Mouse (Mus musculus) heart, postnatal 0 days (tissue): ENCODE measurements around the gene Ugt1a8. TPM values are rescaled to one million over a fixed set of nuclear protein-coding genes. Genes with fewer than 3 reads are reported as not detected.

Experiments used
- ATAC-seq: fragments of 200-750 bp; cut with Nextera tagmentation; 2 replicates; pipeline ENCODE4 v1.8.0; 2017; ENCODE audit warnings: low read depth, moderate number of reproducible peaks, moderate library complexity; ENCODE audit not compliant: insufficient read depth
- DNase-seq: peaks from one replicate; pipeline ENCODE4 v3.0.0-alpha.2; 2016; ENCODE audit warnings: low spot score
- H3K27ac ChIP-seq: fragments of 300-500 bp; sonication (generic); 2 replicates; pipeline ENCODE4 v1.5.1; 2014; ENCODE audit warnings: low read depth, mild to moderate bottlenecking
- H3K27me3 ChIP-seq: fragments of 300-500 bp; sonication (generic); 2 replicates; pipeline ENCODE4 v1.6.1; 2014; ENCODE audit warnings: low read length, mixed read lengths; ENCODE audit not compliant: control insufficient read depth, insufficient read depth
- H3K36me3 ChIP-seq: fragments of 300-500 bp; sonication (generic); replicated peaks from 2 replicates; pipeline ENCODE4 v1.6.1; 2014; ENCODE audit warnings: low read length, mixed read lengths; ENCODE audit not compliant: control insufficient read depth, insufficient read depth
- H3K4me1 ChIP-seq: fragments of 300-500 bp; sonication (generic); 2 replicates; pipeline ENCODE4 v1.6.1; 2014; ENCODE audit warnings: antibody characterized with exemption; ENCODE audit not compliant: control insufficient read depth, insufficient read depth
- H3K4me2 ChIP-seq: fragments of 300-500 bp; sonication (generic); 2 replicates; pipeline ENCODE4 v1.6.1; 2014; ENCODE audit warnings: low read depth, mild to moderate bottlenecking, low read length, moderate library complexity
- H3K4me3 ChIP-seq: fragments of 300-500 bp; sonication (generic); 2 replicates; pipeline ENCODE4 v1.5.1; 2014; ENCODE audit warnings: low read depth, low read length
- H3K9ac ChIP-seq: fragments of 300-500 bp; sonication (generic); replicated peaks from 2 replicates; pipeline ENCODE4 v1.6.1; 2014; ENCODE audit warnings: low read depth, low read length, mixed read lengths
- H3K9me3 ChIP-seq: fragments of 300-500 bp; sonication (generic); replicated peaks from 2 replicates; pipeline ENCODE4 v1.6.1; 2016; ENCODE audit warnings: low read length; ENCODE audit not compliant: control insufficient read depth
- CTCF ChIP-seq: IDR thresholded peaks from 2 replicates; pipeline ENCODE4 v1.5.1; 2016; ENCODE audit warnings: antibody characterized with exemption, control low read depth, low read depth
- EP300 ChIP-seq: IDR thresholded peaks from 2 replicates; pipeline ENCODE4 v1.6.1; 2016; ENCODE audit warnings: antibody characterized with exemption, low read depth
- WGBS: fragments of 180-500 bp; shearing (Covaris S2); extraction: QIAGEN DNeasy Blood & Tissue Kit; methylation state at CpG from one replicate; pipeline ENCODE4 v1.1.7; 2014; 5-methylcytosine and 5-hydroxymethylcytosine counted together
- polyA plus RNA-seq: library from polyadenylated mRNA; unstranded; fragments of >200 nt; fragmentation: Nextera tagmentation; extraction: Ambion mirVana; gene quantifications from 2 replicates; pipeline ENCODE4 v1.2.1, GENCODE M21; 2015
- total RNA-seq: library from RNA; depleted of rRNA; stranded (reverse); fragments of >200 nt; gene quantifications from 2 replicates; pipeline ENCODE4 v1.2.3, GENCODE M21; 2014; ENCODE audit warnings: low replicate concordance

Gene Ugt1a8
- total and polyA plus RNA-seq, 2 experiments from 2014 or later = not detected

- Histone ChIP-seq H3K27ac (no peak overlapping the region), H3K36me3 (no peaks in the 10 kb centered on the region), H3K4me1 (no peaks in the 10 kb centered on the region), H3K9me3 (peaks cover 74% of the 10 kb centered on the region), H3K9ac (no peak overlapping the region), H3K4me2 (no peak overlapping the region), H3K27me3 (no peaks in the 10 kb centered on the region), H3K4me3 (no peak overlapping the region)
- TF ChIP-seq EP300 = no peak
- no peak for TF ChIP-seq CTCF
- 54% methylated on average over 4 of the region's 4 CpGs for WGBS
- ATAC-seq (no peak; the same call in 1 of the 2 replicates), DNase-seq (no peak)
Measured at GRCm38 (mm10) chr1:88248658-88249057, 161.0 kb downstream of the Ugt1a8 start.

- no peak for DNase-seq
- WGBS = 68% methylated on average over 7 of the region's 7 CpGs
- H3K27me3 ChIP-seq = no peaks in the 10 kb centered on the region
- ATAC-seq = no peak
- peaks cover 69% of the 10 kb centered on the region for H3K9me3 ChIP-seq
- H3K9ac ChIP-seq = no peak overlapping the region
- no peaks in the 10 kb centered on the region for H3K36me3 ChIP-seq
- no peak overlapping the region for H3K27ac ChIP-seq
- no peaks in the 10 kb centered on the region for H3K4me1 ChIP-seq
- H3K4me2 ChIP-seq = no peak overlapping the region
- no peak overlapping the region for H3K4me3 ChIP-seq
- TF ChIP-seq EP300 (no peak), CTCF (no peak)
Measured at GRCm38 (mm10) chr1:88249596-88249995, 162.0 kb downstream of the Ugt1a8 start.

DNA sequence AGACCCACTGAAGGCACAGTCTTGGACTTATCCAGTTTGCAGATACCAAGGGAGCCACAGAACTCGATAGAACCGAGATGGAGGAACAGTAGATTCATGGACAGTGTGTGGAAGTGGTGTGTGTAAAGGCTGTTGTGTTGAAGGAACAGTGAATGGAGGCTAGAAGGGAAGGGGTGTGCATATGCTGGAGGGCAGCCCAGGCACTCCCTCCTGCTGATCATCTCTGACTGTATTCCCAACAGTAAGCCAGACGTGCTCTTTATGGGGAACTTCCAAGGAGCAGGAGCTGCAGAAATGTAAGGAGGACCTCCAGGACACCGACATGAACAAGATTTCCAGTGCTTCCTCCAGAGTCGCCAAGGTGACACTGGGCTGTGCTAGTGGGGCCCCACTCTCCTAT is 162.4 kb downstream of the Ugt1a8 start:
- DNase-seq (no peak), ATAC-seq (no peak)
- Histone ChIP-seq H3K4me2 (no peak overlapping the region), H3K4me3 (no peak overlapping the region), H3K36me3 (no peaks in the 10 kb centered on the region), H3K9ac (no peak overlapping the region), H3K4me1 (no peaks in the 10 kb centered on the region), H3K27me3 (no peaks in the 10 kb centered on the region), H3K9me3 (peaks cover 73% of the 10 kb centered on the region), H3K27ac (no peak overlapping the region)
- WGBS = 69% methylated on average over 5 of the region's 5 CpGs
- TF ChIP-seq EP300 (no peak), CTCF (no peak)

DNA sequence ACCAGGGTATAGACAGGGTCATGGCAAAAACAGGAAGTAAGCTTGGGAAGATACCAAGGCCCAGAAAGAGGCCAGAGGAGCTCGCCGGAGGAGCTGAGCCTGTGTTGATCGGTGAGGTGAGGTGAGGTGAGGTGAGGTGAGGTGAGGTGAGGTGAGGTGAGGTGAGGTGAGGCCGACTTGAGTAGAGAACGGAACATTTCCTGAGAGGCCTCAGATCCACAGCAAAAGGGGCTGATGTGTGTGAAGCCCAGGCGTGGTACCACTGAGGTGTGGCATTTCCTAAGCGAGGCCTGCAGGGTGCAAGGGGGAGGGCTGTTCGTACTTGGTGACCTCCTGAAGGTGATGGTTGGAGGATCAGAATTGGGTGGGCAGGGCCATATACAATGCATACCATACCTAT is 165.5 kb downstream of the Ugt1a8 start:
- Histone ChIP-seq H3K27ac (no peak overlapping the region), H3K4me1 (no peaks in the 10 kb centered on the region), H3K9me3 (peaks cover 50% of the 10 kb centered on the region), H3K36me3 (no peaks in the 10 kb centered on the region), H3K4me2 (no peak overlapping the region), H3K9ac (no peak overlapping the region), H3K27me3 (no peaks in the 10 kb centered on the region), H3K4me3 (no peak overlapping the region)
- 71% methylated on average over 8 of the region's 8 CpGs for WGBS
- ATAC-seq = no peak
- DNase-seq = no peak
- TF ChIP-seq EP300 (no peak), CTCF (no peak)

DNA sequence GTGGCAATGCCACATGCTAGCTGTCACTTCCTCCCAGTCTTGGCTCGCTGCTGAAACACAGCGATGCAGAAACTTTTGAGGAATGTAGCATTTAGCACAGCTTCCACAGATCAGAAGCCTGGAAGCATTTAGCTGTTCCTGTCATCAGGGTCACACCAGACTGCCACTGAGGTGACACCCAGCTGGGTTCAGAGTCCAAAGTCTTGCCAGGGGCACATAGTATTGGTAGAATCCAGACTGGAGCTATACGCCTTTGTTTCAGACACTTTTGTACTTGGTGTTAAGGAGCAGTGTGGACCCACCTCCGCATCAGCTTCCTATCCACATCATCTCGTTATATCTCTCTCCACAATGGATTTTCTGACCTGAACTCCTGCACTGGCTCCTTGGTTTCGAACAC is 165.9 kb downstream of the Ugt1a8 start:
- H3K9me3 ChIP-seq = peaks cover 46% of the 10 kb centered on the region

DNA sequence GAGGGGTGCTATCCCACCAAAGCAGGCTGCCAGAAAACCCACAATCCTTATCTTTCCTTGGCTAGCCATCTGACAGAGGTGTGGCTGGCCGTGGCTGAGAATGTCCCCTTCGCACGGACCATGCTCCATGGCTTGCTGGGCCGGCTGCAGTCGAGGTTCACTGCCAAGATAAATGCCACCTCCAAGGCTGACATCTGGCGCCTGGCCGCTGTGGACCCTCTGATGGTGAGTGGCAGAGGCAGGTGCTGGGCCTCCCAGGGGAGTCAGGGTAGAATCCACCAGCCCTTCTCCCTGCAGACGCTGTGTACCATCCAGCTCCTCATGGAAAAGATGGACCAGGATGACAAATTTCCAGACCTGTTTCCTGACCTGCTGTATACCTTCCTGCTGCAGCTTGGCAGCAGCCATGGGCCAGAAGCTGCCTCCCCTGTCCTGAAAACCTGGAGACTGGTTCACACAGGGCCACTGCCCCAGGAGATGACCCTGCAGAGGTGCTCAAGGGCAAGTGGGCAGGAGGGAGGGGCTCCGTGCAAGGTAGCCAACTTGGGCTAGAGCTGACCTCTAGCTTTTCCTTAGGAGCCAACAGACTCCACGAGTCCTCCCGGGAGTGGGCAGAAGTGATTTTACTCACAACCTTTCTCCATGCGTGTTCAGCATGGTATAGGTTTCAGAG is 167.3 kb downstream of the Ugt1a8 start:
- Histone ChIP-seq H3K4me2 (no peak overlapping the region), H3K27ac (no peak overlapping the region), H3K4me1 (peaks cover 11% of the 10 kb centered on the region), H3K9me3 (peaks cover 32% of the 10 kb centered on the region), H3K36me3 (peaks cover 6% of the 10 kb centered on the region; the same call in 1 of the 2 replicates), H3K27me3 (no peaks in the 10 kb centered on the region), H3K9ac (no peak overlapping the region), H3K4me3 (no peak overlapping the region)
- DNase-seq = no peak
- no peak for ATAC-seq
- WGBS = 75% methylated on average over 12 of the region's 12 CpGs
- TF ChIP-seq CTCF (no peak), EP300 (no peak)

More for the DNA sequence above, 165.9 kb downstream of the Ugt1a8 start:
- H3K4me3 ChIP-seq = no peak overlapping the region
- H3K9ac ChIP-seq = no peak overlapping the region
- H3K4me1 ChIP-seq = no peaks in the 10 kb centered on the region
- no peaks in the 10 kb centered on the region for H3K27me3 ChIP-seq
- TF ChIP-seq EP300 = no peak
- TF ChIP-seq CTCF = no peak
- ATAC-seq = no peak
- no peak for DNase-seq
- H3K27ac ChIP-seq = no peak overlapping the region
- no peaks in the 10 kb centered on the region for H3K36me3 ChIP-seq
- no peak overlapping the region for H3K4me2 ChIP-seq
- 62% methylated on average over 6 of the region's 6 CpGs for WGBS
